Mouse (Mus musculus) cortical plate, adult 2 months (tissue): ENCODE measurements around the gene Stip1. TPM values are rescaled to one million over a fixed set of nuclear protein-coding genes. Genes with fewer than 3 reads are reported as not detected.

Experiments
- H3K27ac ChIP-seq: fragments of 200-500 bp; 2 replicates; pipeline ENCODE4 v1.5.1; 2012; ENCODE audit warnings: low read length, control low read depth, inconsistent platforms; ENCODE audit not compliant: insufficient read depth
- H3K4me1 ChIP-seq: fragments of 200-500 bp; 2 replicates; pipeline ENCODE4 v1.6.1; 2011; ENCODE audit warnings: low read length; ENCODE audit not compliant: control insufficient read depth, insufficient read depth
- H3K4me3 ChIP-seq: fragments of 200-500 bp; 2 replicates; pipeline ENCODE4 v1.5.1; 2011; ENCODE audit warnings: mild to moderate bottlenecking, low read length, control low read depth; ENCODE audit not compliant: insufficient read depth
- CTCF ChIP-seq: fragments of 200-500 bp; IDR thresholded peaks from 2 replicates; pipeline ENCODE4 v1.5.1; 2011; ENCODE audit warnings: mild to moderate bottlenecking, control low read depth, low read length; ENCODE audit not compliant: insufficient read depth; ENCODE audit errors: extremely low read depth
- POLR2A ChIP-seq: fragments of 200-500 bp; IDR thresholded peaks from 2 replicates; pipeline ENCODE4 v1.6.1; 2011; ENCODE audit warnings: mild to moderate bottlenecking, low read length, control low read depth; ENCODE audit not compliant: insufficient read depth; ENCODE audit errors: extremely low read depth
- polyA plus RNA-seq: library from polyadenylated mRNA; depleted of rRNA; stranded (reverse); fragments of >200 nt; gene quantifications from 2 replicates; pipeline ENCODE4 v1.2.3, GENCODE M21; 2012

Stip1 gene
- polyA plus RNA-seq, 1 experiment = 140 TPM

- Histone ChIP-seq H3K4me3 (no peak overlapping the region), H3K4me1 (no peaks in the 10 kb centered on the region), H3K27ac (0 out of 2 replicates have a peak overlapping the region, but pooled peaks have one; percentile 21)
- no peak for TF ChIP-seq CTCF
- TF ChIP-seq POLR2A = no peak
Measured at GRCm38 (mm10) chr19:7017541-7018457, 22.0 kb downstream of the Stip1 start.

GRCm38 (mm10) chr19:7014481-7015135 is 25.2 kb downstream of the Stip1 start:
- no peak overlapping the region for H3K27ac ChIP-seq
- no peak overlapping the region for H3K4me3 ChIP-seq
- TF ChIP-seq POLR2A = no peak
- no peak for TF ChIP-seq CTCF

GRCm38 (mm10) chr19:7013984-7014383 is 25.8 kb downstream of the Stip1 start:
- H3K27ac ChIP-seq = no peak overlapping the region
- no peak for TF ChIP-seq POLR2A
- no peak for TF ChIP-seq CTCF
- H3K4me3 ChIP-seq = no peak overlapping the region
- H3K4me1 ChIP-seq = no peaks in the 10 kb centered on the region

More at GRCm38 (mm10) chr19:7014481-7015135, 25.2 kb downstream of the Stip1 start:
- no peaks in the 10 kb centered on the region for H3K4me1 ChIP-seq

- H3K4me3 ChIP-seq = no peak overlapping the region
- no peak overlapping the region for H3K27ac ChIP-seq
- no peaks in the 10 kb centered on the region for H3K4me1 ChIP-seq
- TF ChIP-seq CTCF (no peak), POLR2A (no peak)
Measured at GRCm38 (mm10) chr19:7012426-7012825, 27.3 kb downstream of the Stip1 start.

GRCm38 (mm10) chr19:7006892-7007593 is 32.7 kb downstream of the Stip1 start:
- TF ChIP-seq CTCF (no peak), POLR2A (no peak)
- Histone ChIP-seq H3K4me1 (no peaks in the 10 kb centered on the region), H3K4me3 (no peak overlapping the region), H3K27ac (no peak overlapping the region)

GRCm38 (mm10) chr19:6999360-7000063 is 40.3 kb downstream of the Stip1 start:
- no peak overlapping the region for H3K27ac ChIP-seq
- no peak overlapping the region for H3K4me3 ChIP-seq
- peaks cover 4% of the 10 kb centered on the region; the same call in 1 of the 2 replicates for H3K4me1 ChIP-seq
- TF ChIP-seq POLR2A (no peak), CTCF (no peak)

GRCm38 (mm10) chr19:6997721-6998290 is 42.0 kb downstream of the Stip1 start:
- Histone ChIP-seq H3K4me1 (peaks cover 4% of the 10 kb centered on the region; the same call in 1 of the 2 replicates), H3K4me3 (no peak overlapping the region), H3K27ac (no peak overlapping the region)
- TF ChIP-seq POLR2A = no peak
- no peak for TF ChIP-seq CTCF

- Histone ChIP-seq H3K4me1 (peaks cover 4% of the 10 kb centered on the region; the same call in 1 of the 2 replicates), H3K4me3 (peak within 1 kb of the TSS; percentile 66), H3K27ac (peak within 1 kb of the TSS; percentile 24; the same call in 1 of the 2 replicates)
- TF ChIP-seq CTCF = no peak
- TF ChIP-seq POLR2A = peak; percentile 67
Measured at GRCm38 (mm10) chr19:6996006-6996405, 43.8 kb downstream of the Stip1 start, which contains the start of the genes Nudt22 and Trpt1. Gene Nudt22 (minus strand): TSS chr19:6996117. Gene Trpt1 (plus strand): TSS chr19:6996131.
